Mouse (Mus musculus) neutrophil, adult 5-6 weeks (primary cell): ENCODE measurements around the gene Fam160a2. TPM values are rescaled to one million over a fixed set of nuclear protein-coding genes. Genes with fewer than 3 reads are reported as not detected.
"Not testable (repeated sequence)": the region's sequence is repeated elsewhere in the genome, so short reads cannot be mapped to it uniquely, and the experiment has no call there.

Experiments
- ATAC-seq: fragments of 151-379, 151-347 bp; 2 replicates; pipeline ENCODE4 v1.8.0; 2017; ENCODE audit warnings: mild to moderate bottlenecking, moderate TSS enrichment; ENCODE audit not compliant: insufficient number of reproducible peaks, poor library complexity, low FRiP score, severe bottlenecking; ENCODE audit errors: extremely low read depth
- total RNA-seq: library from RNA; stranded (forward); fragments of 200-1000 nt; gene quantifications from 2 replicates; pipeline ENCODE4 v1.2.3, GENCODE M21; 2017

The Fam160a2 gene
- total RNA-seq, 1 experiment from 2014 or later, result 57.8 TPM

GRCm38 (mm10) chr7:105396126-105396525 lies 3.7 kb downstream of the Fam160a2 start:
- no peak for ATAC-seq

GRCm38 (mm10) chr7:105395131-105395820 lies 4.6 kb downstream of the Fam160a2 start:
- ATAC-seq, result no peak

GRCm38 (mm10) chr7:105394606-105395005 lies 5.2 kb downstream of the Fam160a2 start:
- no peak for ATAC-seq

- no peak for ATAC-seq
Measured at GRCm38 (mm10) chr7:105390236-105390635, 9.6 kb downstream of the Fam160a2 start.

- ATAC-seq, result peak; percentile 41; the same call in 1 of the 2 replicates
Measured at GRCm38 (mm10) chr7:105387696-105388095, 12.2 kb downstream of the Fam160a2 start.

GRCm38 (mm10) chr7:105380329-105380728 lies 19.5 kb downstream of the Fam160a2 start:
- no peak for ATAC-seq

GRCm38 (mm10) chr7:105374866-105375265 lies 25.0 kb downstream of the Fam160a2 start, which contains the start of gene Gm5901:
Gm5901 (plus strand) TSS chr7:105375038.
- ATAC-seq, result no peak

GRCm38 (mm10) chr7:105373976-105374375 lies 25.9 kb downstream of the Fam160a2 start:
- no peak for ATAC-seq

- no peak for ATAC-seq
Measured at GRCm38 (mm10) chr7:105373509-105373908, 26.3 kb downstream of the Fam160a2 start.

- ATAC-seq, result peak; percentile 77
Measured at GRCm38 (mm10) chr7:105372912-105373311, 26.9 kb downstream of the Fam160a2 start.

- no peak for ATAC-seq
Measured at GRCm38 (mm10) chr7:105368521-105368920, 31.3 kb downstream of the Fam160a2 start.

- ATAC-seq, result no peak
Measured at GRCm38 (mm10) chr7:105367930-105368329, 31.9 kb downstream of the Fam160a2 start, which contains the start of gene Olfr692. Olfr692 (plus strand) TSS chr7:105368230.

- ATAC-seq, result no peak
Measured at GRCm38 (mm10) chr7:105367268-105367667, 32.6 kb downstream of the Fam160a2 start.

- no peak for ATAC-seq
Measured at GRCm38 (mm10) chr7:105361713-105362112, 38.1 kb downstream of the Fam160a2 start.

- not testable (repeated sequence) for ATAC-seq
Measured at GRCm38 (mm10) chr7:105356487-105356886, 43.4 kb downstream of the Fam160a2 start.

GRCm38 (mm10) chr7:105356064-105356463 lies 43.8 kb downstream of the Fam160a2 start:
- ATAC-seq, result not testable (repeated sequence)

- ATAC-seq, result no peak
Measured at GRCm38 (mm10) chr7:105342752-105343151, 57.1 kb downstream of the Fam160a2 start.

GRCm38 (mm10) chr7:105342170-105342569 lies 57.7 kb downstream of the Fam160a2 start, which contains the start of gene Olfr691:
Olfr691 (minus strand) TSS chr7:105342270.
- no peak for ATAC-seq

- no peak for ATAC-seq
Measured at GRCm38 (mm10) chr7:105334004-105334403, 65.8 kb downstream of the Fam160a2 start, which contains the start of gene Olfr690. Olfr690 (minus strand) TSS chr7:105334104.

- ATAC-seq, result no peak
Measured at GRCm38 (mm10) chr7:105325302-105325701, 74.6 kb downstream of the Fam160a2 start.
